Mouse (Mus musculus) left cerebral cortex, postnatal 25 days (tissue): ENCODE measurements at regions not wholly inside any gene's neighbourhood (a gene's known extent, or its start where the extent isn't known, plus 50 kb on each side); places are given as distances from the start of the nearest gene placed in this dataset.

ENCODE experiments used
- DNase-seq, 2 experiments: peaks; one replicate each; pipeline ENCODE4 v3.0.0; 2022; ENCODE audit warnings: low spot score in 2 of 2, mixed read lengths in 1 of 2
- intact Hi-C: fragments of 180-260 bp; cut with DNase I; formaldehyde crosslinking; loops from one replicate; pipeline ENCODE4 v1.15.1; 2025

DNA sequence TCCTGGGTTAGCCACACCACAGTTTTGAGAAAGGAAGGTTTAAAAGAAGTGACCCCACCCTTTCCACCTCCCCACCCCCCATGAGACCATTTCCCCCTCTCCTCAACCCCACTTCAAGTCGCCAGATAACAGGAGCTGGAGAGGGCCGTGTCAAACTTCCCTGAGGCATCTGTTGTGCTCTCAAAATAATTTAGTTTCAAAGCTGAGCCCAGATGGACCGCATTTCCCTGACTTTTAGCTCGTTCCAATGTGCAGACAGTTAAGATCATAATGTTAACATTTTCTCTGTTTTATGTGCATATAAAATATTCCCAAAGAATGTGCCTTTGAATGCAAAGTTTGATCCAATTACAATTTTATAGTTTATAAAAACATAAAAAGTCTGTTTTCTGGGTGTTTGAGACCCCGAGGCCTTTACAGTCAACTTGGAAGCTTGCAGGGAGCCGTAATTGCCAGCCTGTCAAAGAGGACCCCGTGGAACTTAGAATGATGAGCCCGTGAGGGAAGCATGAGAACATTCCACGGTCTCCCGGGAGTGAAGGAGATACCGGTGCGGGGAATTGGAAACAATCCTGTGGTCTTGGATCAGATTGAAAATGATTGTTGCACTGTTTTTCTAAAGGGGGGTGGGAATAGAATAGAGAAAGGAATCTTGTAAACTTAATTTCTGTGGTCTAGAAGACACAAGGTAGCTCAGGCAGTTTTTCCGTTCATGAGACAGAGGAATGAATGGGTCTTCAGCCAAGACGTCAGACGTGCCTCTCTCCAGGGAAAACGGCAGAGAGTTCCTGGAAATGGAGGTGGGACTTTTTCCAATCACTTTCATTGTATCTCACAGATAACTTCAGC, 903.3 kb downstream of the Mrps31 start:
- no peak for DNase-seq
- intact Hi-C loops: no loop called here

DNA sequence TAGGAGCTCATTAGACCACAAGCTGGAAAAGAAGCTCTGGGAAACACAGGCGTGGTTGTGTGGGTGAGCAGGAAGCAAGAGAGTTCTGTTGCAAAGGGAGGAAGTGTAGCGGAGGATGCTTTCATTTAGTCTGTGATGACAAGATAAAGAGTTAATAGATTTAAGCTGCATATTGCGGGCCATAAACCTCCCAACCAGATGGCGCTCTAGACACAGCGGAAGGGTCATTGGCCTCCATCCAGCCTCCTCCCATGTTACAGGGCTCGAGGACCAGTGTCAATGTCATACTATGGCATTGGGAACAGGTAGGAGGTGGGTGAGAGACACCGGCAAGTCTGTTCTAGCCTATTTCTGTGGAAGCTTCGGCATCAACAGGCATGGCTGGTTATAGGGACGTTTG, 908.4 kb downstream of the Mrps31 start:
- peak; percentile 16 to 27 for DNase-seq
- intact Hi-C loops: no loop called here

DNA sequence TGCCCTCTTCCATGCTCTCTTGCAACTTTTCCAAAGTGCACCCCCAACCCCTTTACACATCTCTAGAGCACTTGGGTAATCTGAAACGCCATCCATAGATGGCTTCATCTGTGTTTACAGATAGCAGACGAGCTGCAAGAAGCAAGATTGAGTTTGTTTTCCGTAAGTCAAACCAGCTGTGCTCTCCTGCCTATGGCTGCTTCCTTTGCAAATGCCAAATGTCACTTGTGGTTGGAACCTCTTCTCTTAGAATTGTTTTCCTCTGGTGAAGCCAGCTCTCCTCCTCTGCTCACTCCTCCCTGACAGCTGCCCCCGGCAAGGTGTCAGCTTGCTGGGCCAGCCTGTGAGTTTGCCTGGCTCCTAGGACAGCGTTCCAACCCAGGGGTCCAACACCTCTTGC, 910.0 kb downstream of the Mrps31 start:
- intact Hi-C loops: no loop called here
- no peak for DNase-seq

DNA sequence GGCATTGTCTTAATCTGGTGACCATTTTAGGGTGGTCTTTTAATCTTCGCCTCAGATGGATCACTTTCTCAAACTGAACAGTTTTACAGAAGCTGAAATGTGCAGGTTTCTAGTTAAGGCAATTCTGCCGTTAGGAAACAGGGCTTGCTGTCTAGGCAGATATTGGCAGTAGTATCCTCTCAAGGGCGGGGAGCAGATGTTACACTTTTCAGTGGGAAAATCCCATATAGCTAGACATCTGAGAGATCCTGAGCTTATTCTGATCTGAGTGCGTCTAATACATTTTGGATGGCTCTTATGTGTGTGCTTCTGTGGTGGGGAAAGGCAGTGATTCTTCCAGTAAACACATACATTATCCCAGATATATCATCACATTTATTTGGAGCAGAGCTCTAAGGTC, 916.1 kb downstream of the Mrps31 start:
- intact Hi-C loops: no loop called here

DNA sequence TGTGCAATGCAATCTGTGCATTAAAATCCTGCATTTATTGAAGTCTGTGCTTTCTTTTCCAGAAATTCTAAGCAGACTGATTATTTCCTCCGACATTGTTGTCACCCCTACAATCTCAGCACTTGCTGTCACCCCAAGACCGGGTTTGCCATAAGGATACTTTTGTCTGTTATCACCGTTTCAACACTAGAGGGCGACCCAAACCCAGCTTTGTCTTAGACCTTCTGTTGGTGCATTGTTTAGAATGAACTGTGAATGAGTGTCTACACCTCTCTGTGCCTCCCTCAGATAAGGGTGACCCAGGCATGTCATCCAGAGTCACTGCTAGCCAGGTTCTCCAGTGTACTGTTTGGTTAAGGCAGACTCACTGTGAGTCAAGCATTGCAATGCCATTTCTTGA, 933.0 kb downstream of the Mrps31 start:
- DNase-seq: peak in 1 of 2 experiments; percentile 24
- intact Hi-C loops: loop anchor here (2.0 kb wide), 2 partner anchors 161 to 187 kb away; no protein-coding TSS in a partner anchor

More for the DNA sequence above, 916.1 kb downstream of the Mrps31 start:
- peak in 1 of 2 experiments; percentile 35 for DNase-seq

DNA sequence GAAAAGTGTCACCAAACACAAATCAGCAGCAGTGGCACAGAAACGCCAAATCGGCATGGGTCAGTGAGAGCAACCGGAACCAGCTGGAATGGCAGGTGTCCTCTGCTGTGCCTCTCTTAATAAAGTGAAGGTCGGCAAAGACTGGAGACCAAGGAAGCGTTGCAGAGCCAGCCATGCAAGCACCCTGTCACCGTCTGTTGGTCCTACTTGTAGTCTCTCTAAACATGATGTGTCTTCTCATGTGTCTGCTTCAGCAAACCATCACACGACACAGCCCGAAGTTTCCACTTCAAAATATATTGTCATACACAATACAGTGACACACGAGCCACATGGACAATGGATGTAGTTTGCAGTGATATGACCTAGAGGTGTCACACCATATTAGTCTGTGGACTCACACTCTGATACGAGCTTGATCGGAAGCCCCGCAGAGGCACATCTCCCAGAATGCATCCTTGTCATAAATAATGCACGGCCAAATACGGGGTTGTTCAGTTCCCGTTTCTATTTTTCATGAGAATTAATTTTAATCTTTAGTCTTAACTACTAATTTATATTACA, 940.3 kb downstream of the Mrps31 start:
- no peak for DNase-seq
- intact Hi-C loops: no loop called here

DNA sequence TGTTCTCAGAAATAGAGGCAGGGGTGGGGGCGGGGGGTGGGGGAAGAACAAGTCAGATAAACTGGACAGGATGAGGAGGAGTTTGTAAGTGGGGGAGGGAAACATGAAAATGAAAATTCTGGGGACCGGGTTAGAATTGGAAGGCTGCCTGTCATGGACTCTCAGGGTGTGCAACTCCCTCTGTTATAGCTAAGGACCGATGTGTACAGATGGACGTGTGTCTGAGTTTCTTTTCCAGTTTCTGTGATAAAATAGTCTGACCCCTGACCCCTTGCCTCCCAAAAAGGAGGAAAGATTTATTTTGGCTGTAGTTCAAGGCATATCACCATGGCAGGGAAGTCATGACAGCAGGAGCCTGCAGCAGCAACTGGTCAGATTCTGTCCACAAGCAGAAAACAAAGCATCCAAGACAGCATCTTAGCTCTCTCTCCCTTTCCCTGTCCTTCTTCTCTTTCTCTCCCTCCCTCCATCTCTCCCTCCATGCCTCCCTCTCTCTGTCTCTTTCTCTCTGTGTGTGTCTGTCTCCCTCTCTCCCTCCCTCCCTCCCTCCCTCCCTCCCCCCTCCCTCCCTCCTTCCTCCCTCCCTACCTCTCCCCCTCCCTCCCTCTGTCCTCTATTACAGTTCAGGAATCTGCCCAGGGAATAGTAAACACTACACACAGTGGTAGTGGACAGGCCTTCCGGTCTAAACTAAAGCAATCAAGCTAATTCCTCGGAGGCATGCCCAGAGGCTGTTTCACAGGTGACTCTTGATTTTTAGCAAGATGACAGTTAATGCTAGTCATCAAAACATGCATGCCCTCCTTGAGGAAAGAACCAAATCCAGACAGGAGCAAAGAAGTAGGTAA, 941.3 kb downstream of the Mrps31 start:
- intact Hi-C loops: no loop called here
- no peak for DNase-seq

DNA sequence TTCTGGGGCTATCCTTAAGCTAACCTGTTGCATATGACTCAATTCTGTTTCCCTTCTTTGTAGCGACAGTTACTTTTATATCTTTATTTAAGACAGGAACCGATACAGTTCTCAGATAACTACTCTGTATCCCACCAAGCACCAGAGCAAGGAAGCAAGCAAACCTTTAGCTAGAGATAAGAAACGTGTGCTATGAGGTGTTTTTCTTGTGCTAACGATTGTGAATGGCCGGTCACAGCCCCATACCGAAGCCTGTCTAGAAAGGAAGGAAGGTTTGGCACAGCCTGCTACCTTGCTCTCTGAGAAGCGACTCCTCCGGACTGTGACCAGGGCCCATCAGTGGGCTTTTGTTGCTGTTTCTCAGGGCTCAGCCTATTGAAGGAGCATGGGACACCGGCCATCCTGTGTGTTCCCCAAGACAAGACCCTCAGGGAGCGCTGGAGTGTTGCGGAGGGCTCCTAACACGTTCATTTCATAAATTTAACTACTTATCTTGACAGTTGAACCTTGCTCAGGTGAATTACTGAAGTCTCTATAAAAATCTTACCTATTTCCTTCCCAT, 949.0 kb downstream of the Mrps31 start:
- no peak for DNase-seq
- intact Hi-C loops: no loop called here

DNA sequence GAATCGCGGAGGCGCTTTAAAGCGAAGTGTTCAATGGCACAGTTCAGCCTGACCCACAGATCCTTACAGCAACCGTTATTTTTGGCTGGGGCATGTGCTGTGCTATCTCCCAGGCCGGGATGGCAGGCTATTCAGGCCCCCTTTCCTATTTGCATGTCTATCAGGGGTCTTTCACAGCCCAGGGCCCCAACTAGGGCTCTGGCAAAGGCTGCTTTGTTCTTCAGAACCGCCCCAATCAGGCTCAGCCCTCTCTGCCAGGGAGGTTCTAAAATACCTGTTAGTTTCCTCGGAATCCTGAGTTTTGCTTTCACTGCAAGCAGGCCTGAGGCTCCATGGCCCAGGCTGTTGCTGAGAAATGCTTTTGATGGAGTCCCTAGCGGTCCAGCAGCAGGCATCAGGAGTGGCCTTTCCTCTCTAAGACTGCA, 949.7 kb downstream of the Mrps31 start:
- intact Hi-C loops: no loop called here

More for the DNA sequence above, 949.7 kb downstream of the Mrps31 start:
- no peak for DNase-seq
